Mouse (Mus musculus): ENCODE results near the gene Atp1b4. TPM values are rescaled to one million over a fixed set of nuclear protein-coding genes. Genes with fewer than 3 reads are reported as not detected.
"Not testable (repeated sequence)": the region's sequence is repeated elsewhere in the genome, so short reads cannot be mapped to it uniquely, and the experiment has no call there.

Atp1b4 gene
- polyA plus RNA-seq, 1 experiment from 2014 or later, result not detected

GRCm38 (mm10) chrX:38364621-38365020 is 48.6 kb downstream of the Atp1b4 start:
- not testable (repeated sequence) for ATAC-seq (ENCODE audit: low FRiP score, low TSS enrichment); H3K36me3 ChIP-seq (ENCODE audit: control insufficient read depth, insufficient read depth, low read length); H3K4me2 ChIP-seq (ENCODE audit: low read length); H3K4me1 ChIP-seq (ENCODE audit: control insufficient read depth, insufficient read depth, low read length); H3K27me3 ChIP-seq (ENCODE audit: control insufficient read depth, insufficient read depth, low read length); H3K4me3 ChIP-seq (replicated peaks; ENCODE audit: low read depth, low read length); H3K9me3 ChIP-seq (ENCODE audit: control insufficient read depth, low read length); DNase-seq; H3K27ac ChIP-seq (replicated peaks; ENCODE audit: low read depth, low read length); H3K9ac ChIP-seq (replicated peaks; ENCODE audit: low read length)
- WGBS, result 52% methylated on average over 1 of the region's 1 CpGs

DNA sequence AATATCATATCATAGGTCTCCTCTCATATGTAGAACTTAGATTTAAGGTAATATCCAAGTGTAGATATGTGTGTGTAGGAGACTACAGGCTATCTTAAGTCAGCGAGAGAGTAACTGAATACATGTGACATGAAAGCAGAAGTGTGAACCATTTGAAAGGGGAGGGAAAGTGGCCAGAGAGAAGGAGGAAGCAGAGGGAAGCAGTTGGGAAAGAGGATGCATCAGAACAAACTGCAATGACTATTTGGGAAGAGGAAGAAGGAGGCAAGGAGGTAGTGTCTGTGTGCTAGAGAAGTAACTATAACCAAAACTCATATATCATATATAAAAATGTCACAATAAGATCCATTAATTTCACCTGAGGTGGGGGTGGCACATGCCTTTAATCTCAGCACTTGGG is 57.2 kb downstream of the Atp1b4 start:
- not testable (repeated sequence) for H3K36me3 ChIP-seq (ENCODE audit: control insufficient read depth, insufficient read depth, low read length); H3K9me3 ChIP-seq (ENCODE audit: control insufficient read depth, low read length); DNase-seq; H3K4me3 ChIP-seq (replicated peaks; ENCODE audit: low read depth, low read length); ATAC-seq (ENCODE audit: low FRiP score, low TSS enrichment); H3K4me1 ChIP-seq (ENCODE audit: control insufficient read depth, insufficient read depth, low read length); H3K4me2 ChIP-seq (ENCODE audit: low read length); H3K27me3 ChIP-seq (ENCODE audit: control insufficient read depth, insufficient read depth, low read length); H3K9ac ChIP-seq (replicated peaks; ENCODE audit: low read length); H3K27ac ChIP-seq (replicated peaks; ENCODE audit: low read depth, low read length)
- WGBS, result 88% methylated on average over 1 of the region's 1 CpGs

Other genes starting within 250 kb of the Atp1b4 start
- gene Rhox10, start 249.7 kb upstream of the Atp1b4 start, polyA plus RNA-seq (2014; fragmentation: Nextera tagmentation; extraction: Ambion mirVana), result not detected in 2 replicates
- gene Rhox11, start 231.0 kb upstream of the Atp1b4 start, polyA plus RNA-seq (2014; fragmentation: Nextera tagmentation; extraction: Ambion mirVana), result not detected in 2 replicates
- not detected in 2 replicates for gene Rhox12, start 205.3 kb upstream of the Atp1b4 start, polyA plus RNA-seq (2014; fragmentation: Nextera tagmentation; extraction: Ambion mirVana)
- not detected in 2 replicates for gene Rhox13, start 195.0 kb upstream of the Atp1b4 start, polyA plus RNA-seq (2014; fragmentation: Nextera tagmentation; extraction: Ambion mirVana)
- gene Zbtb33, start 126.4 kb upstream of the Atp1b4 start, polyA plus RNA-seq (2014; fragmentation: Nextera tagmentation; extraction: Ambion mirVana), result 10.6 and 10.8 TPM in 2 replicates
- gene Tmem255a, start 63.7 kb upstream of the Atp1b4 start, polyA plus RNA-seq (2014; fragmentation: Nextera tagmentation; extraction: Ambion mirVana), result 25.0 and 26.2 TPM in 2 replicates
- gene Lamp2, start 140.3 kb downstream of the Atp1b4 start, polyA plus RNA-seq (2014; fragmentation: Nextera tagmentation; extraction: Ambion mirVana), result 42.4 and 74.1 TPM in 2 replicates